Mouse (Mus musculus): Measurements from ENCODE around the gene Gm28230. TPM values are rescaled to one million over a fixed set of nuclear protein-coding genes. Genes with fewer than 3 reads are reported as not detected.
A peak's percentile ranks its signal among the peaks of the same experiment; 100 is the strongest.

Gm28230 gene
- polyA plus RNA-seq, 1 experiment from 2014 or later = not detected

DNA sequence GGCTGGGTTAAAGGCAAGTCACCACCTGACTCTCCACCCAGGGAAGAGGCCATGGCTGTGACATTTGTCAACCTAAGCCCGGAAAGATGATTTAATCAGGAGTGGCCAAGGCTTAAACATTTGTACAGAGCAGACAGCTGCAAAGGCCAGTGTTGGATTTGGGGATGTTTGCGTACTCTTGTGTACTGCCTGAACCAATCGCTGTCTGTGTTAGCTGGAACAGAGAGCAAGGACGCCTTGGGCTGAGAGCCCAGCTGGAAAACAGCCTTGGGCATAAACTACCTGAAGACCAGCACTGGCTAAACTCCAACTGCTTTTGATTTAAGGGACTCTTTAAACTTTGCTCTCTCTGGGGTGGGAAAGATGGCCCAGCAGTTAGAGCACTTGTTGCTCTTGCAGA is 17.9 kb upstream of the Gm28230 start:
- H3K4me3 ChIP-seq (ENCODE audit: control insufficient read depth in 1 of 2, insufficient read depth in 1 of 2, low read depth in 1 of 2, low read length in 2 of 2) = no peak overlapping the region
- peaks cover 99% of the 10 kb centered on the region for H3K27me3 ChIP-seq (ENCODE audit: control insufficient read depth, insufficient read depth, low read length)
- no peak for ATAC-seq (ENCODE audit: insufficient number of reproducible peaks, insufficient read depth, low FRiP score, low read depth)
- no peaks in the 10 kb centered on the region for H3K36me3 ChIP-seq (ENCODE audit: control insufficient read depth, insufficient read depth, low read length)
- H3K9me3 ChIP-seq (ENCODE audit: control insufficient read depth, low read length) = no peaks in the 10 kb centered on the region
- peaks cover 3 to 21% of the 10 kb centered on the region in 2 experiments; a peak in 3 of 4 replicates for H3K4me1 ChIP-seq (ENCODE audit: control insufficient read depth in 2 of 2, insufficient read depth in 2 of 2, low read length in 2 of 2)
- no peak overlapping the region for H3K27ac ChIP-seq (replicated peaks in 1 of 2; ENCODE audit: control insufficient read depth in 1 of 2, insufficient read depth in 1 of 2, low read depth in 2 of 2, low read length in 2 of 2)
- H3K9ac ChIP-seq (ENCODE audit: low read length) = no peak overlapping the region
- WGBS = 7% methylated on average over 4 of the region's 4 CpGs
- H3K4me2 ChIP-seq (ENCODE audit: low read length) = no peak overlapping the region

DNA sequence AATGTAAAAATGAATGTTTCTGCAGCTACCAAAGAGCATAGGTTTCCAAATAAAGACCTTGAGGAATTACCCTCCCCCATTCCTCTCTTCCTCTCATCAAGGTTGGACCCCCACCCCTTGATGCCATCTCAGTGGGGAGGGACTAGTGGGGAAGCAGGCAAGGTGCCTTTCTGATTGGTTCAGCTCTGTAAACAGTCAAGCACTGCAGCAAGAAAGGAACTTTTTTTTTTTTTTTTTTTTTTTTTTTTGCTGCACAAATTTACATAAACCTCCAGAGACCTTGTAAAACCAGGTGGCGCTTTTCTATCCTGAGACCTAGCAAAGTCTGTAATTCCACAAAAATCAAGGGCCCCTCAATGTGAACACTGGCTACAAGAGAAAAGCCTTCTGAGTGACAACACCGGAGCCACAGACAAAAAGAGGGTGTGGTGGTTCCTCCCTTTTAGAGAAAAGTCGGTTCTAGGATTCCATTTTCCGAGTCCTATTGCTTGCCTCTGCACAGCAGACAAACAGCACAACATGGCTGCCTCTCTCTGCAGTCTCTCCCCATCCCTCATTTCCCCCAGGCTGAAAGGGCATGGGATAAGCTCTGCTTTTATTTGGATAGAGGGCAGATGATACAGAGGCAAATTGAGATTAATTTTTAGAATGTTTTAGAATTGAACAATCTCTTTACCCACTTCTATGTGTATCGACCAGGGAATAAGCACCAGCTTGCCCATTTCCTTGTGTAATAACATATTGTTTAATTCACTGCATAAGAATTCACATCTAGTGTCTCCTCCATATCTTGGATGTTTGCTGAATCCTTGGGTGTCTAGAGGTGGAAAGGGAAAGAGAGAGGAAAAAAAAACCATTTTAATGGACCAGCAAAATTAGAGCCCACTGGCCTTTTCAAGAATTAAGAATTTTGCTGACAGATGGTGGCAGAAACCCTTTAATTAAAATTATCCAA is 16.8 kb upstream of the Gm28230 start:
- Histone ChIP-seq H3K4me3 (ENCODE audit: control insufficient read depth in 1 of 2, insufficient read depth in 1 of 2, low read depth in 1 of 2, low read length in 2 of 2) (no peak overlapping the region), H3K36me3 (ENCODE audit: control insufficient read depth, insufficient read depth, low read length) (no peaks in the 10 kb centered on the region), H3K4me1 (ENCODE audit: control insufficient read depth in 2 of 2, insufficient read depth in 2 of 2, low read length in 2 of 2) (peaks cover 3 to 18% of the 10 kb centered on the region in 2 experiments; a peak in 3 of 4 replicates), H3K27me3 (ENCODE audit: control insufficient read depth, insufficient read depth, low read length) (peaks cover 99% of the 10 kb centered on the region), H3K4me2 (ENCODE audit: low read length) (no peak overlapping the region), H3K9me3 (ENCODE audit: control insufficient read depth, low read length) (no peaks in the 10 kb centered on the region), H3K27ac (replicated peaks in 1 of 2; ENCODE audit: control insufficient read depth in 1 of 2, insufficient read depth in 1 of 2, low read depth in 2 of 2, low read length in 2 of 2) (no peak overlapping the region), H3K9ac (ENCODE audit: low read length) (no peak overlapping the region)
- 11% methylated on average over 5 of the region's 5 CpGs for WGBS
- no peak for ATAC-seq (ENCODE audit: insufficient number of reproducible peaks, insufficient read depth, low FRiP score, low read depth)

DNA sequence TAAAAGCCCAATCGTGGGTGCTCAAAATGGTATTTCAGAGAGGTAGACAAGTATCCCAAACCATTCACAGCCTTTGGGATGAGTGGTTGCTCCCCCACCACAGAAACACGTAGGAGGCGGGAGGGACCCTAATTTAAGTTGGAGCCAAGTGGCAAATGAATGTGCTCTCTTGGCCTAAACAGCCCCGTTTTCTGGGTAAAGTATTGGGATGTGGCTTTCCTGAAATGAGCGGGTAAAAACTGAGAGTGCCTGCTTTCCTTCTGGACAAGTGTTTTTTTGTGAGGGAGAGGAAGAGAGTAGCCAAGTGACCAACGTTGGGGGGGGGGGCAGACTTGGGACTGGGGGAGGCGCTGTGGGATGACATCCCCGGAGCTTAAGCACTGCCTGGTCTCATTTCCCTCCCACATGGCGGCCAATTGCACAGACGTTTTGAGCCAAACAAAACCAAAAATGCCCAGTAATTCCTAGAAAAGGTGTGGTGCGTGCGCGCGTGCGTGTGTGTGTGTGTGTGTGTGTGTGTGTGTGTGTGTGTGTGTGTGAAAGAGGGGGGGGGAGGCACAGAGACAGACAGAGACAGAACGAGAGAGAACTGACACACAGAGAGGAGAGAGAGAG is 15.5 kb upstream of the Gm28230 start:
- no peak overlapping the region for H3K4me2 ChIP-seq (ENCODE audit: low read length)
- under 1% methylated on average over 16 of the region's 16 CpGs for WGBS
- peaks cover 4 to 8% of the 10 kb centered on the region in 2 experiments; a peak in 3 of 4 replicates for H3K4me1 ChIP-seq (ENCODE audit: control insufficient read depth in 2 of 2, insufficient read depth in 2 of 2, low read length in 2 of 2)
- no peak overlapping the region for H3K9ac ChIP-seq (ENCODE audit: low read length)
- peaks cover 100% of the 10 kb centered on the region for H3K27me3 ChIP-seq (ENCODE audit: control insufficient read depth, insufficient read depth, low read length)
- no peaks in the 10 kb centered on the region for H3K9me3 ChIP-seq (ENCODE audit: control insufficient read depth, low read length)
- H3K36me3 ChIP-seq (ENCODE audit: control insufficient read depth, insufficient read depth, low read length) = no peaks in the 10 kb centered on the region
- no peak for ATAC-seq (ENCODE audit: insufficient number of reproducible peaks, insufficient read depth, low FRiP score, low read depth)
- H3K4me3 ChIP-seq (ENCODE audit: control insufficient read depth in 1 of 2, insufficient read depth in 1 of 2, low read depth in 1 of 2, low read length in 2 of 2) = no peak overlapping the region
- no peak overlapping the region for H3K27ac ChIP-seq (replicated peaks in 1 of 2; ENCODE audit: control insufficient read depth in 1 of 2, insufficient read depth in 1 of 2, low read depth in 2 of 2, low read length in 2 of 2)

DNA sequence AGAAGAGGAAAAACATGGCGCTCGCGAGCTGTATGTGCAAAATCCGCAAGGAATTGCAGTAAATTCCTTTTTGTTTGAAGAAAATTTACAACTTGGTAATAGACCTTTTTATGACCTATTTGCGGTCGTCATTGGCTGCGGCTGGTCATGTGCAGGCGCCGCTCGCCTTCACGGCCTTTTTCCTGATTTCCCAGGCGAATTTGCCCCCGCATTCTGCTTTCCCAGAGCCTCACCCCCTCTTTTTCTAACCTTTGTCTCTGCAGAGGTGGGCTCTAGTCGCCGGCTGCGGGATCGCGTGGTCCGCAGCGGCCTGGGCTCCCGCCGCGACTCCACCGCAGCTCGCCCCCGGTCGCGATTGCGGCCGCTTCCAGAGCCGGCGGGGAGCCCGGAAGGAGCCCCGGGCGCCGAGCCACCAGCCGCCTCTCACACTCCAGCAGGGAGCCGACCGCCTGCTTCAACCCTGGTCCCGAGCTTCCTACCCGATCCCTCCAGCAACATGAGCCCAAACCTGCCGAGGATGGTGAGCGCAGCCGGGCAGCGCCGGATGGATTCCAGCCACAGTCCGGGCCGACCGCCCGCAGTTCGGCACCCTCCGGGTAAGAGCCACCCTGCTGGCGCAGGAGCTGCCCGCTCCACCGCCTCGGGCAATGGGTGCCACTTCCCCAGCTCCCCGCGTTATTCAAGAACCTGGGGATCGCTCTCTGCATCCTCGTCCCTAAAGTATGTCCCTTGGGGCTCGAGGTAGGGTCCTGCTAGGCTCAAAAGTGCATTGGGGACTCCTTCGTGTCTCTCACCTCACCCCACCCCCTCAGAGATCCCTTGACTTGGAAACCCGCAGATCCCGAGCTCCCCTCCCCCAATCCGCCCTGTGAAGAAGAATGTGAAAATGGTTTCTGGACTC is 14.6 kb upstream of the Gm28230 start, which contains the start of the genes Hoxd3 and Hoxd4:
Hoxd3 (plus strand) TSS at position 207 of the 901 bp plus-strand sequence.
Hoxd4 (plus strand) TSS at position 209 of the 901 bp plus-strand sequence.
- H3K27ac ChIP-seq (replicated peaks in 1 of 2; ENCODE audit: control insufficient read depth in 1 of 2, insufficient read depth in 1 of 2, low read depth in 2 of 2, low read length in 2 of 2) = no peak within 1 kb of the TSS

DNA sequence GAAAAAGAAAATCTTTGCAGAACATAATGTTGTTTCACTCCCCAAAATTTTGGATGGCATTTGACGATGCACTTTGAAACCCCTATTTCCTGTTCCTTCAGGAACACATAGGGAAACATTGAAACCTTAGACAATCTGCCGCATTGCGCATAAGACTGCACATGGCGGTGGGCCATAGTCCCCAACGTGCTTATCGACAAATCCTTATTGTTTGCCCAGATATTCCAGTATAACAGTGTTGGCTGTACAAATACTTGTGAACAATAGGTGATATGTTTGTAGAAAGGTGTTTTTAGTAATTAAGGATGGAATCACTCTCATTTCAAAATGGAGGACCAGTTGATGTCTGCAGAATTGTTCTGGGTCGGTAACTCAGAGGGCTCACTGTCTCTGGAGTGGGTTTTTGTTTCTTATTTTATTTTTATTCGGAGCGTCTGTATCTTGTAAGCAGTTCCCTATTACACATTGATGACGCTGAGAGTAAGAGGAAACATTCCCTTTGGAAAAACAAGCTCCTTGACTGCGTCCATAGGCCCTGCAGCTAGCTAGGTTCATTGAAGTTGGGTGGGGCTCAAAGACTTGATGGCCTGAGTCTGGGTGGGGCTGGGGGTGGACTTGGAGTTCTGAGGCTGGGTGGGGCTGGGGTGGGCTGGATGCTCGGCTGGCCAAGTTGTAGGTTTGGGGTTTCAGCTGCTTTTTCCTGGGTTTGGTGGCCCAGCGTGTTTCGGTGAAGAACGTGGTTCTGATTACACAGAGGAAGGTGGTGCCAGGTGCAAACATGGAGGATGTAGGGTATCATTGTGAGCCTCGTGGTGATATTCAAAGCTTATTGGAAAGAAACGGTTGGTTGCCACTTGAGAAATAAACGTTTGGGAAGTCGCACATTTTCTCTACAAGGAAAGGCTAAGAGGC is 13.0 kb upstream of the Gm28230 start:
- Histone ChIP-seq H3K4me3 (ENCODE audit: control insufficient read depth in 1 of 2, insufficient read depth in 1 of 2, low read depth in 1 of 2, low read length in 2 of 2) (no peak overlapping the region), H3K27me3 (ENCODE audit: control insufficient read depth, insufficient read depth, low read length) (peaks cover 99% of the 10 kb centered on the region), H3K9me3 (ENCODE audit: control insufficient read depth, low read length) (no peaks in the 10 kb centered on the region), H3K9ac (ENCODE audit: low read length) (no peak overlapping the region), H3K27ac (replicated peaks in 1 of 2; ENCODE audit: control insufficient read depth in 1 of 2, insufficient read depth in 1 of 2, low read depth in 2 of 2, low read length in 2 of 2) (no peak overlapping the region), H3K36me3 (ENCODE audit: control insufficient read depth, insufficient read depth, low read length) (no peaks in the 10 kb centered on the region), H3K4me1 (ENCODE audit: control insufficient read depth in 2 of 2, insufficient read depth in 2 of 2, low read length in 2 of 2) (peaks cover 4 to 8% of the 10 kb centered on the region in 2 experiments; a peak in 3 of 4 replicates), H3K4me2 (ENCODE audit: low read length) (no peak overlapping the region)
- no peak for ATAC-seq (ENCODE audit: insufficient number of reproducible peaks, insufficient read depth, low FRiP score, low read depth)
- WGBS = 5% methylated on average over 19 of the region's 19 CpGs

More for the DNA sequence above, 14.6 kb upstream of the Gm28230 start, which contains the start of the genes Hoxd3 and Hoxd4:
- peak within 1 kb of the TSS; percentile 70 for H3K4me2 ChIP-seq (ENCODE audit: low read length)
- no peaks in the 10 kb centered on the region for H3K36me3 ChIP-seq (ENCODE audit: control insufficient read depth, insufficient read depth, low read length)
- H3K9ac ChIP-seq (ENCODE audit: low read length) = peak within 1 kb of the TSS; percentile 31
- H3K4me1 ChIP-seq (ENCODE audit: control insufficient read depth in 2 of 2, insufficient read depth in 2 of 2, low read length in 2 of 2) = peaks cover 4 to 8% of the 10 kb centered on the region in 2 experiments; a peak in 3 of 4 replicates
- H3K9me3 ChIP-seq (ENCODE audit: control insufficient read depth, low read length) = no peaks in the 10 kb centered on the region
- WGBS = under 1% methylated on average over 65 of the region's 65 CpGs
- peak within 1 kb of the TSS; percentile 42 to 43 for H3K4me3 ChIP-seq (ENCODE audit: control insufficient read depth in 1 of 2, insufficient read depth in 1 of 2, low read depth in 1 of 2, low read length in 2 of 2)
- peaks cover 100% of the 10 kb centered on the region for H3K27me3 ChIP-seq (ENCODE audit: control insufficient read depth, insufficient read depth, low read length)
- no peak for ATAC-seq (ENCODE audit: insufficient number of reproducible peaks, insufficient read depth, low FRiP score, low read depth)

DNA sequence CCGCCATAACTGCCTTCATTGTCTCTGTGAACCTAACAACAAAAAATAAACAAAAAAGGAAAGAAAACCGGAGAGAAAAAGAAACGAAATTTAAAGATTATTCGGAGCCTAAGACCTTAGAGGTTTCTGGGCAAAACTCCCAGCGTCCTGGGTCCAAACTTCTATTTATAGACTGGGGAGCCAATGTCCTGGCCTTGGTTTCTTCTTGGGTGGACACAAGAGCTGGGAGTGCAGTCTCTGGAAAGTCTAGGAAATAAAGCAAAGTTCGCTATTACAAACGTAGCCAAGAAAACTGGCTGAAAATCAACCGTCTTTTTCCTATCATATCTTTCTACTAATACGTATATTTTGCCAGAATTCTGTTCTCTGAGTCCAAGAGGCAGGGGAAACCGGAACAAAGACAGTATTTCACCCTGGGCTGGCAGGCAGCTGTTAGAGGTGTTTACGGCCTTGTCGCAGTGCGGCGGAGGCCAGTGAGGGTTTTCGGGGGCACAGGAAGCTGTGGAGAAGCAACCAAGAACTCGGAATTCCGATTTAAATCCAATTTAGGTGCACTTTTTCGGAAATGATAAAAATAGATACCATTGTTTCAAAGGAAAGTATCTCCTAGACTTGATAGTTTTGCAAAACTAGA is 12.3 kb upstream of the Gm28230 start:
- Histone ChIP-seq H3K4me2 (ENCODE audit: low read length) (no peak overlapping the region), H3K4me1 (ENCODE audit: control insufficient read depth in 2 of 2, insufficient read depth in 2 of 2, low read length in 2 of 2) (peaks cover 4 to 8% of the 10 kb centered on the region in 2 experiments; a peak in 3 of 4 replicates), H3K36me3 (ENCODE audit: control insufficient read depth, insufficient read depth, low read length) (no peaks in the 10 kb centered on the region), H3K9ac (ENCODE audit: low read length) (no peak overlapping the region), H3K27me3 (ENCODE audit: control insufficient read depth, insufficient read depth, low read length) (peaks cover 99% of the 10 kb centered on the region), H3K27ac (replicated peaks in 1 of 2; ENCODE audit: control insufficient read depth in 1 of 2, insufficient read depth in 1 of 2, low read depth in 2 of 2, low read length in 2 of 2) (no peak overlapping the region), H3K9me3 (ENCODE audit: control insufficient read depth, low read length) (no peaks in the 10 kb centered on the region), H3K4me3 (ENCODE audit: control insufficient read depth in 1 of 2, insufficient read depth in 1 of 2, low read depth in 1 of 2, low read length in 2 of 2) (no peak overlapping the region)
- WGBS = 7% methylated on average over 18 of the region's 18 CpGs
- ATAC-seq (ENCODE audit: insufficient number of reproducible peaks, insufficient read depth, low FRiP score, low read depth) = no peak
